Comparison of ENCODE assay signal across 19 mouse cellular contexts in genomic region chr6:129124531-129124930, GRCm38 (mm10). TPM values are rescaled to one million over a fixed set of nuclear protein-coding genes. Genes with fewer than 3 reads are reported as not detected.
"Had no signal": no experiment of that assay in that cellular context is flagged by ENCODE, and none has a peak within 500 bp of the region (broad histone marks: within the 10 kb centered on the region; RNA-seq: fewer than 3 reads in every experiment).

No protein-coding gene starts in this region.

RNA-seq across cellular contexts. Expression of gene Clec2e, which starts 23.8 kb away (rescaled TPM):
- total RNA-seq: layer of hippocampus, adult 8-10 months; layer of hippocampus, postnatal 10 days; layer of hippocampus, postnatal 36 days; left cerebral cortex, adult 2 months; left cerebral cortex, postnatal 10 days; left cerebral cortex, postnatal 36 days; megakaryocyte progenitor cell, adult 5-6 weeks; megakaryocyte-erythroid progenitor cell, adult 5-6 weeks had no signal
- polyA plus RNA-seq: limb, embryonic 11.5 days; liver, embryonic 11.5 days; liver, embryonic 14.5 days; liver, postnatal 0 days; lung, embryonic 15.5 days; midbrain, embryonic 11.5 days; midbrain, embryonic 15.5 days; myocyte; neural tube, embryonic 13.5 days; spleen, adult 2 months; testis, adult 2 months had no signal

RNA-seq across cellular contexts. Expression of gene Clec2d, which starts 55.9 kb away (rescaled TPM):
- polyA plus RNA-seq: limb, embryonic 11.5 days; liver, embryonic 11.5 days; midbrain, embryonic 11.5 days; midbrain, embryonic 15.5 days; neural tube, embryonic 13.5 days had no signal
